Mouse (Mus musculus): Measurements from ENCODE around the gene Tmem186. TPM values are rescaled to one million over a fixed set of nuclear protein-coding genes. Genes with fewer than 3 reads are reported as not detected.

The Tmem186 gene
- total RNA-seq, 2 experiments from 2014 or later: 9.3 to 10.6 TPM

DNA sequence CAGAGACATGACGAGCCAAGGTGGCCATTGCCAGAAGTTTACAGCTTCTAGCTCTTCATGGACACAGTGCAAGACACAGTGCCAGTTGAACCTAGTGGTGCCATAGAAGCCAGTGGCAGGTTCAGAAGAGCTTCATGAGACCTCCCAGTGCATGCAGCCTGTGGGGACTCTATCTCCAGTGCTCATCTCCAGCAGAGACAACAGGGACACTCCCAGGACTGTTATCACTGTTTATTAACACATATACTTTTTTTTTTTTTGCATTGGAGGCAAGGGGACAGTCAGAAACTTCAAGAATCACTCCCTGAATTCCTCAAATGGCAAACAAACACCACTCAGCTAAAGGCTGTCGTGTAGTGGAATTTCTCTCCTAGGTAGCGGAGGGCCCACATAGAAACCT lies 24.1 kb downstream of the Tmem186 start:
- no peak for DNase-seq (ENCODE audit: low spot score in 2 of 2)

DNA sequence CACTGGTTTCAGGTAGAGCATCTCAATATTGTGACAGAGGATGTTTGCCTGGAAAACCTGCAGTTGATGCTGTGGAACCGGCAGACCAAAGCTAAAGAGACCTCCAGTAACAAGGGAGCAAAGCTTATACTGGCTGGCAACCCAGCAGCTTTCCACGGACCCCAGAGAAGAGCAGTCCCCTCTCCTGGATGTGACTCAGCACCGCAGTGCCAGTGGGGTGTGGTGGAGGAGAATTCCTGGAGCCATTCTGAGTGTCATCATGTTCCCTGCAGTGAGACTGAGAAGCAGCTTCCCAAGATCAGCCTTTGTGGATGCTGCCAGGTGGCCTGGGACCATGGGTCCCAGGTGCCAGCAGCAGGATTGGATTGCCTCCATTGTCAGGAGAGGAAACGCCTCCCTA lies 24.5 kb downstream of the Tmem186 start:
- no peak for DNase-seq (ENCODE audit: low spot score in 2 of 2)

DNA sequence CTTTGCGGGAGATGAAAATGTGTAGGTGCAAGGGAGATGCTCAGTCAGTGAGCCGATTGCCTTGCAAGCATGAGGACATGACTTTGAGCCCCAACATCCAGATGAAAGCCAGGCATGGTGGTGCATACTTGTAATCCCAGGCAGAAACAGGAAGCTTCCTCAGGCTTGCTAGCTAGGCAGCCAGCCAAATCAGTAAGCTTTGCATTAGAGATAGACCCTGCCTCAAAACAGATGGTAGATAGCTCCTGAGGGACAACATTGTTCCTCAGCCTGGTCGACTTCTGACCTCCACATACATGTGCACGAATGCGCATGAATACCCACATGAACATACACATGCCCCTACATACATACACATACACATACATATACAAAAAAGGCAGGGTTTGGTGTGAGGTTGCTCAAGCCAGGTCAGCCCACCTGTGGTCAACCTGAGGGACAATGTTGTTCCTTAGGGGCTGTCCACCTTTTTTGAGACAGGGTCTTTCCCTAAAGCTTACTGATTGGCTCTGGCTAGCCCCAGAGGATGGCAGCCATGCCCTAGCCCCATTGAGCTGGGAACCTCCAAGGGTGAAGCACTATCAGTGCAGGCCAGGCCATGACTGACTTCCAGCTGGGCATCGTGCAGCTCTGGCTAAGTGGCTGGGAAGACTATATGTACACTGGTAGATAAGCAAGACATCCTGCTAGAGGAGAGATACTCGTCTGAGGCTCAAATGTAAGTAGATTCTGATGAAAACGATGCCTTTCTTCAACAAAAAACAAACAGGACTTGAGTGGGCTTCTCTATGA lies 25.1 kb downstream of the Tmem186 start:
- no peak for DNase-seq (ENCODE audit: low spot score in 2 of 2)

DNA sequence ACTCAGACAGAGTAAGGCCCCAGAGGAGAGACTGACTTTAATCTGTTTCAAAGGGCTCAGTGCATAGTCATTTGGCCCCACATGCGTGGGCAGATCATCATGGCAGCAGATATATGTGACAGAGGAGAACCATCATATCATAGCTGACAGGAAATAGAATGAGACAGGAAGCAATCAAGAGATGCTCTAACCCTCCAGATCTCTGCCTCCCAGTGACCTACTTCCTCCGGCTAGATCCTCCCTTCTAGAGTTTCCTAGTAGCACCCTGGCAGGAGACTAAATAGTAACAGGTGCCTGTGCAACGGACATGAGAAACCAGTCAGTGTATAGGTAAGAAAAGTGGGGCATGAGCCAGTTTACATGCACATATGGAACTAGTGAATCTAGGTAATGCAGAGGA lies 27.1 kb downstream of the Tmem186 start:
- no peak for DNase-seq (ENCODE audit: low spot score in 2 of 2)

DNA sequence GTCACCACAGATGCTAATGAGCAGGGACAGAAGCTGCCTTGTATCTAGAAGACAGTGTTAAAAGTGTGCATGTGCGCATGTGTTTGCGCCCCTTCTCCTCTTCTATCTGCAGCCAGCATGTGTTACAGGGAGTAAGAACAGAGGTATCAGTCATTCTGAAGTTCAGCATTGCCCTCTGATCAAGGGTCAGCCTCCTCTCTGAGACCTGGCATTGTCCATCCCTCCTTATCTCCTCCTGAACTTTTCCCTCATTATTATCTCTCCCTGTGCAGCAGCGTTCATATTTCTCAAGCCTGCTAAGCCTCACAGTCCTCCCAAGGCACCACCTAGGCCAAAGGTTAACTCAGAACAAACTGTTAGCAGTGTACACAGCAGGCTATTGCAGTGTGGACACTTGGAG lies 33.7 kb downstream of the Tmem186 start:
- DNase-seq (ENCODE audit: low spot score in 2 of 2): no peak

DNA sequence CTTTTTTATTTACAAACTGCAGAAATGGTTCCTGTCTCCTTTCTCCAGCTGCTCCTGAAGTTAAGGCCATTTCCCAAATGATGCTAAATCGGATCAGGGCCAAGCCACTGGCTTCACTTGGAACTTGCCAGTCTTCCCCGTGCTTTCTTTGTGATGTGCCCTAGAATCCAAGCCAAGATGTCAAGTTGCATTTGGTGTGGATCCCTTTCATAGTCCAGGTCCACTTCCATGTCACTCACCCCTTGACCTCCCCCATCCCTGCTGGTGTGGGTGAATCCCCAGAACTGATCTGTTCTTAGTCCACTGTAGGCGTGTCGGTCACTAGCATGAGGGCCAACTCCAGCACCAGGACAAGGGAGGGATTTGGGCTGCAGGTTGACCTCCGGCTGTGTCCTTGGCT lies 40.0 kb downstream of the Tmem186 start:
- no peak for DNase-seq (ENCODE audit: low spot score in 2 of 2)

DNA sequence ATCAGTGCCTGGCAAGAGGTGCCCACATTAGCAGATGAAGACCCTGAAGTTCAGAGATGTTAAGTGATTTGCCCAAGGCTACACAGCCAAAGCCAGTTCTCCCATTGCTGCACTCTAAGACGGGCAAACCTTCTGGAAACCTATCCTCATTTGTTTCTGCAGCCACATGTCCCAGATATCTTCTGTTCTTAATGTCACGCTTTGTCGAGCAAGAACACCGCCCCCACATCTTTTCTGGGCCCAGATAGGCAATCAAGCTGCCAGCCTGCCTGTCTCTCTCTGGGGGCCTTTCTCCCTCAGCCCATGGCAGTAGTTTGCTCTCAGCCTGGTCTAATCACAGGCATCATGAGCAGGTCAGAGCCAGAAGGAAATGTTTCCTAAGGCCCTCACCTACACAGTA lies 41.2 kb downstream of the Tmem186 start:
- no peak for DNase-seq (ENCODE audit: low spot score in 2 of 2)

DNA sequence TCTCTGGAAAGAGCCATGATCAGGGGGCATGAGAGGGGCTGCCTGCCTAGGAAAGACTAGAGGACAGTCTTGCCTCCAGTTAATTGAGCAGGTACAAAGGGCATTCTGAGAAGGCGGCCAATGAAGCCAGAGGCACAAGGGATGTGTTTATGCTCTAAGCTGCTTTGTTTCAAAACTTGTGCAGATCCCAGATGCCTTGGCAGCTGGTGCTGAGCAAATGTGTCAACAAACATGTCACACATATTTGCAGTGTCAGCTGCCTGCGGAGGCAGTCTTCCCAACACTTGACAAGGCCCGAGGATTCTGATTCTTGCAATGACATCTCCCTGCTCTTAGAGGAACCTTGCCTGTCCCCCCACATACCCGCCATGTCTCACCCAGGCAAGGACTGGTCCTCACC lies 42.1 kb downstream of the Tmem186 start:
- DNase-seq (ENCODE audit: low spot score in 2 of 2): no peak

DNA sequence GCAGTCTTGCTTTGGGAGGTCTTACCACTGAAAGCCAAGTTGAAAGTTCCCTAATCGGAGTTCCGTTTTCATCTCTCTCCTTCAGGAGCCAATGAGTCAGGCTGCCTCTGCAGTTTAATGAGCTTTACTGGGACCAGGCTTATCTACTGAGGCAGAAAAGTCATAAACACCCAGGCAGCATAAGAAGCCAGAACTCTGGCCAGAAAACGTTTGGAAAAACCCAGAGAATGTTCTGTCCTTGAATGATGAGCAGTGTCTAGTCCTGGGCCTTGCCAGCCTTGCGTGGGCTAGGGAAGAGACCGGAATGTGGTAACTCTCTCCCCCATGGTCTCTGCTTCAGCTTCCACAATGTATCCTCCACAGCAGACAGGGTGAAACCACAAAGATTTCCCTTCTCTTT lies 52.5 kb downstream of the Tmem186 start:
- DNase-seq (ENCODE audit: low spot score in 2 of 2): no peak

DNA sequence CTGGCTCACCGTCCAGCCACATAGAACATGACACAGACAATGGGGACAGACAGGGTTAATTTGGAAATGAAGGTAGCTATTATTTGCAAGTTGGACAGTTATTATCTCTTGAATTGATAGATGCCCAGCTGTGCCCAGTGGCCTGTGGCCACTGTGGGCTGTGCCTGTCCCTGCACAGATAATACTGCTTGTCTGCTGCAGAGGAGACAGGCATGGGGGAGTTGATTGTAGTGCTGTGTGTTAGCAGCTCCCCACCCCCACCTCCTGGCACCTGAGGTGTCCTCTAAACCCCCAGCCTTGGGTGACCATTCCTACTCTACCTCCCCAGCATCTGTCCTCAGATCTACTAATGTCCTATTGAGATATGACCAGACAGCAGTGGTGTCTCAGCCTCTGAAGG lies 53.3 kb downstream of the Tmem186 start:
- DNase-seq (ENCODE audit: low spot score in 2 of 2): no peak

Small RNAs within 50 kb of the gene (microRNA-seq; reads per million reads assigned to microRNA genes)
- not detected for gene Gm22137

Other genes with a start within 250 kb of the Tmem186 start
- gene Tmem114, start 212.6 kb downstream of the Tmem186 start, total RNA-seq (2021): not detected
- gene Mettl22, start 166.9 kb downstream of the Tmem186 start, total RNA-seq (2021): 10 to 100 TPM; 46.6 to 51.5 TPM
- gene Abat, start 124.3 kb downstream of the Tmem186 start, total RNA-seq (2021): 10 to 100 TPM in 1 of 2 experiments, 1 to 10 TPM in 1; 9.7 to 10.5 TPM
- gene Pmm2, start within 50 bp of the Tmem186 start, total RNA-seq (2021): 10 to 100 TPM; 33.6 to 34.3 TPM
- gene Carhsp1, start 34.4 kb upstream of the Tmem186 start, total RNA-seq (2021): 10 to 100 TPM; 44.8 to 49.2 TPM
- under 1 TPM in 1 of 2 experiments, not detected in 1; 0.49 TPM for gene Gm5767, start 43.1 kb upstream of the Tmem186 start, total RNA-seq (2021)
- gene Usp7, start 154.6 kb upstream of the Tmem186 start, total RNA-seq (2021): 10 to 100 TPM; 76.9 to 89.0 TPM
- gene 1810013L24Rik, start 192.4 kb upstream of the Tmem186 start, total RNA-seq (2021): 10 to 100 TPM; 65.8 to 72.2 TPM